Mouse (Mus musculus): ENCODE measurements at regions not wholly inside any gene's neighbourhood (a gene's known extent, or its start where the extent isn't known, plus 50 kb on each side); places are given as distances from the start of the nearest gene placed in this dataset.
"Not testable (repeated sequence)": the region's sequence is repeated elsewhere in the genome, so short reads cannot be mapped to it uniquely, and the experiment has no call there.

DNA sequence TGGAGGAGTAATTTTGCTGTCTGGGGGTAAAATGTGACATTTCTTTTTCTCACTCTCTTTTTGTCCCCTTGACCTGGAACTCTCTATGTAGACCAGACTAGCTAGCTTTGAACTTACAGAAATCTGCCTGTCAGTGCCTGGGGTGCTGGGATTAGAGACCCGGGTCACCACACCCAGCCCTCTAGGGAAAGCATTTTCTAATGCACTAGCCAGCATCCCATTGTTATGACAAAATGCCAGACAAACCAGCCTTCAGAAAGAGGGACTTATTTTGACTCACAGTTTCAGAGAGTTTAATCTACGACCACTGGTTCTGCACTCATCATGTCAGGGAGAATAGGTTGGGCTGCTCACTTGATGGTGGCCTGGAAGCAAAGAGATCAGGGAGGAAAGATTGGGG is 240.4 kb downstream of the Enc1 start:
- no peak for DNase-seq

DNA sequence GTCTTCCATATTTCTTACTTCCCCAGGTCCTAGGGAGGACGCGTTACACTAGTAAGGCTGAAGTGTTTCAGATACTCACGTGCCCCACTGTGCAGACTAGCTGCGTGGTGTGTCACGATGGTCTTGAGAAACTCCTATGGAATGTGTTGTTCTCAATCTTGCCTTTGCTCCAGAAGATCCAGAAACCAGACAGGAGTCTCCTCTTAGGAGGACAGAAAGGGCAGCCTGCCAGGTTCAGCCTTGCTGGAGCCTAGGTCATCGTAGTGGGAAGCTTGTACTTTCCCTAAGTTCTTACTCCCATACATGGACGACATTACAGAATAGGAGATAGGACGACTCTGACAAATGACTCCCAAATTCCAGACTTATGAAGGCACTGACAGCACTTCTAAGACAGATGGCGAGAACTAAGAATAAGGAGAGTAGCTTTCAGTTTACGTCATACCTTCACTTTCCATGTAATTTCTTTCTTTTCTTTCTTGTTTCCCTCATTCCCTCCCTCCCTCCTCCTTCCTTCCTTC is 238.2 kb downstream of the Enc1 start:
- no peak for DNase-seq

DNA sequence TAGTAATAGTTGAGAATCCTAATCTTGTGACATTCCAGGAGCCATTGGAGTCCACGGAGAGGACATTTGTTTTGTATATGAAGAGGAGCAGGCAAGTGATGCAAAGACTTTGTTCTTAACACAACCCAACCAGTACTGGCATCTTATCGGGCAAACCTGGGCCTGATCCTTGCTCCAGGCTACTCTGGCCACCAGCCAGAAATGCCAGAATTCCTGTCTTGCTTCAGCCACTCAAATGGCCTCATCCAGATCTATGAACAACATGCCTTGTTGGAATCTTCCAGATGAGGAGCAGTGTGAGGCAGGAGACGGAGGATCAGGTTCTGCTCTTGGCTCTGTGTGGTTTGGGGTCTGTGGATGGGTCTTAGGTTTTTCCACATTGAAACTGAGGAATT is 233.1 kb downstream of the Enc1 start:
- no peak for DNase-seq

DNA sequence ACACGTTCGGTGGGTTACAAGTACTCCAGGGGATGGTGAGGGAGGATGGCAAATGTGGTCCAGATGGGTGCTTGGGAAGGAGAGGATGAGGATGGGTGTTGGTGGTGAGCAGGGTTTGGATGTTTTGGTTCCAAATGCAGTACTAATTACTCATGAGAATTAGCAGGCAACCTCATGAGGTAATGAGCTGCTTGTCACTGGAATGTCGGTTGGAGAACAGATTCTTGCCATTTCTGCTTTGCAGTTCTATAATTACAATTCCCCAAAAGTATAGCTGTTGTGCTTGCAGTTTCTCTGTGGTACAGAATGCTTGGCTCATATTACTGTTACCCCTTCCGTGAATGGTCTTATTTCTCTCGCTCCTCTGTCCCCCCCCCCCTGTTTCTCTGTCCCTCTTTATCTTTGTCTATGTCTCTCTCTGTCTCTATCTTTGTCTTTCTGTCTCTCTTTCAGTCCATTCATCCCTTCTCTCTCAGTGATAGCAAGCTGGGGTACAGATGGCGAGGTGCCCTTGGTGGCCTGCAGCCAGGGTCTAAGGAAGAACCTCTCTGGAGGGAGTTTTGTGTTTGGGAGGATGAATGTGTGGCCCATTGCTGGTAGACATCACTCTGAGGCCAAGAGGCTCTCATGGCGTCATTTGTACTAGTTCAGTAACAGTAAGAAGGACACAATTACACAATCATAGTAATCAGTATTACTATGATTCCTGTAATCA is 232.5 kb downstream of the Enc1 start:
- DNase-seq = no peak

DNA sequence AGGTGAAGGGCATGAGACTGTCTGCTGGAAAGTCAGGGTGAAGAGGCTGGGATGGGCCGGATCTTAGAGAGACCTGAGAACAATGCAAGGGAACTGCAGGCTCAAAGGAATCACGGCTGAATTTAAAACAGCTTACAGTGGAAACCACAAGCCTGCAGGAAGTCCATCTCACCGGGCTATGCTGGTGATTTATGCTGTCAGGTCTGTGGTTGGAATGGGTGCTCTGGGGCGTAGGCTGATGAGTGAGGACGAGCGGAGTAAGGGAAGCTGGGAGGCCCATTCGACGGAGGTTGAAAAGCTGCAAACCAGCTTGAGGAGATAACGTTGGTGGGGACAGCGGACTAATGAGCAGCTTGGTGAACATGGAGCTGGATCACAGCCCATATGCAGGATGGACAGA is 229.1 kb downstream of the Enc1 start:
- no peak for DNase-seq

DNA sequence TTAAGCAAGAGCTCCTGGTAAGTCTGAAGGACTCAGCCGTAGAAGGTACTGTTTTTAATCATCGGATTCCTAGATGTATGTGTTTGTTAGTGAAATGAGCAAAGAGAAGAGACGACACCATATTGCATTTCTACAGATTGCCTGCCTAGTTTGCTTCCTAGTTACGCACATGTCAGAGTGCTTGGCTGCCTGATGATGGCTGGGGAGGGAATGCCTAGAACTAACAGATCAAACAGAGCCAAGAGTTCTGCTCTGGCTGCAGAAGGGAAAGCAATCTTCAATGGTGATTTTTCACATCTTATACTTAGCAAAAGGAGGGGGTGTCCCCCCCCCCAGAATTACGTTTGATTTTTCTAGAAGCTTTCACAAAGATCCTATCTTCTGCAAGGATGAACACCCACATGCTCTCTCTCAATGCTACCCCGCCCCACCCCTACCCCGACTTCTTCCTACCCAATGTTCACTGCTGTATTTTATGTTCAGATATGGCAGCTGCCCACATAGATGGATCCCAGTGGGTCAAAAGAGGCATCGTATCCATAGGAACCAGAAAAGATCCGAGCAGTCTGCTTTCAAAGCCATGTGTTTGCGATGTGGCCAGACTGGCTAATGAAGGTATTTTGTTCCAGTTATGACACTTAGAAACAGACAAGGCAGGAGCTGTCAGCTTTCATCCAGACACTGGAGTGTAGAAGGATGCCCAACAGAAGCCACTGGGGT is 228.1 kb downstream of the Enc1 start:
- DNase-seq = no peak

DNA sequence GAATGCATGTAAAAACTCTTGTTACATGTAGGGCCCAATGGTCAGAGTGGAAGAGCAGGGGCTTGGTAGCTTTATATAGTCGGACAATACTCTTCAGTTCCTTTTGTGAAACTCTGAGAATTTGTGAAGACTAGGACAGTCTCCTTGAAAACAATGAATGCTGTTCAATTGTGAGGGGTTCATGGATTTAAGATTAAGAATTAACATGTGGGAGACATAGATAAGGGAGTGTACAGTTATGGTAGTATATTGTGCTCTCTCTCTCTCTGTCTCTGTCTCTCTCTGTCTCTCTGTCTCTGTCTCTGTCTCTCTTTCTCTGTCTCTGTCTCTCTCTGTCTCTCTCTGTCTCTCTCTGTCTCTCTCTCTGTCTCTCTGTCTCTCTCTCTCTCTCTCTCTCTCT is 225.7 kb downstream of the Enc1 start:
- not testable (repeated sequence) for DNase-seq

DNA sequence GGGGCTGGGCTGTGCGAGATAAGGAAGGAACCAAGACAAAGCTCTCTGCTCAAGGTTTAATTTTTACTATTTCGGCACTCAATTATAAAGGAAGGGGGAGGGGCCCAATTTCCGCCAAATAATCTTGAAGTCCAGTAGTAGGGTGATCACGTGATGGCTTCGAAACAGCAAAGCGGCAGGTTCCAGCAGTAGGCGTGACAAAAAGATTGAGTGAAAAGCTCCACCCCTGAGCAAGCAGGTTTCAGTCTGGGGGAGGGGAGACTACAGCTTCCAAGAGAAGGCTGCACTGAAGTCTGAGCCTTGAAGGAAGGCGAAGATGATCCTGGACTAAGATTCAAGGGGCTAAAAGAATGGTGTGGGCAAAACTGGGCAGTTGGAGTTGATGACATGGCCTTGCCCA is 222.9 kb downstream of the Enc1 start:
- no peak for DNase-seq

DNA sequence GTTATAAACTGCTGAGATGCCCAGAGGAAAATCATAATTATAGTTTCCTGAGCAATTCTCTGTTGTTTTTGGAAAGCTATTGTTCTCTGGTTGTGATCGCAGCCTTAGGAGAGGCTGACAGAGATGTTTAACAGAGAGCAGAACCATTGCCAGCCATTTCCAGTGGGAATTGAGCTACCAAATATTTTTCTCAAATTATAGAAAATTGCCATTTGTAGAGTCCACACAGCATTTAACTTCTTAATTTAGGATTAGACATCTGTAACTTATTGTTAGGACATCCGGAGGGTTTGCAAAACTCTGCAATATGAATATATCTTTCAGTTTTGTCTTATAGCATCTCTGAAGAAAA is 222.0 kb downstream of the Enc1 start:
- no peak for DNase-seq

DNA sequence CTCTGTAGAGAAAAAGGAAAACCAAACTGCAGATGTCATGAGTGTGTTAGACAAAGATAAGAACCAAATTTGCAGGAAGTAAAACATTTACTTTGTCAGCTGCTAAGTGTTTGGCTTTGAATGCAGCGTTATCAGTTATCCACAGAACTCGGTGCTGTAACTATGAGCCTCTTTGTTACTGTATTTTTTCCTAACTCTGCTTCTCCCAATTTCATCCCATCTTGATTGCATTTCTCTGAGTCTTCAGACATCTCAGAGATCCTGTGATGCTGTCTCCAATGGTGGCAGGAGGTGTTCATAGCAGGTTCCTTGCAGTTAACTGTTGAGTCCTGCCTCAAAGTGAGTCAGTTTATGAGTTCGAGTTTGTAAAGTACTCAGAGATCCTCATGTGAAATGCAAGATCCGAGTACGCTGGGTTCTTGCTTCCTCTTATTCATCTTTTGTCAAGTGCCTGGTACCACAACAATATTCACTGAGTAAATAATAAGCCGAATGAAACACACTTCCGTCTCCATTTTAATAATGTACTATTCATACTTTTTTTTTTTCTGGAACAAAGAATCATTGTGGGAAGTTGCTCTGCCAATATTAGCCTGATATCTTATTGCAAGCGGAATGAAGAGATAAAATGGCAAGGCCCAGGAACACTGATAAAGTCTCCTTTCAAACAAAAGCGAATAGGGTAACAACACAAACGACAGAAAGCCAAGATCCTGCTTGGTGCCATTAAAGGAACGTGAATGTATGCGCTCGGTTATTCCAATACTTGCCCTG is 221.4 kb downstream of the Enc1 start:
- no peak for DNase-seq

DNA sequence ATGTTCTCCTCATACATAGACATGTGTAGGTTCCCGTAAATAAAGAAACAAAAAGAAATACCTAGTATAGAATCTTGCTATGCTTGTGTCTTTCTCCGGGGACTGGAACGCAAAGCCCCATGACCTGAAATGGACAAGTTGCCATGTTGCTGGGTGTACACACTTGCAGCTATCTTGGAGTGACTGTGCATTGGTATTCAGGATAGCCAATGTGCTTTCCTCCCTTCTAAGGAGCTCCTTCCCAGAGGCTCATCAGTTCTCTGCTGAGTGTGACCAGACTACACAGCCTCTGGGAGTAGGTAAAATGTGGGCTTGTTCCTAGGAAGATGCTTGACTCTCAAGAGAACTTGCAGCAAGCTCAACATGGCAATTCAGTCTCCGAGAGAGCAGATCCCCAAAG is 220.3 kb downstream of the Enc1 start:
- DNase-seq = no peak

DNA sequence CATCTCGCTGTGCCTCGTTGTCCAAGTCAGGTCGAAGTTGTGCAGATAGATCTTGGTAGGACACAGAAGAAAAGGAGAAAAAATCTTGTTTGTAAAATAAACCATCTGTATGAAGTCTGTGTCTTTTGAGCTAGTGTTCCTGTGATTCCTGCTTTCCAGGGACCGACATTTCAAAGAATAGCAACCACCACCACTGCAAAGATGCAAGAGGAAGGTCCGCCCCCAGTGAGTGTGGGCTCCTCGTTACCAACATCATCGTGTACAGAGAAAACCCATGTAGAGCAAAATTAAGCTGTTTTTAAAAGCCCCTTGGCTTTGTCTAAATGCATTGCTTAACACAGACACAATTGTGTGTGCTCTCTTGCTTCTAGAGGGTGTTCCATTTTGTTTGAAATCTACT is 218.2 kb downstream of the Enc1 start:
- DNase-seq = no peak

DNA sequence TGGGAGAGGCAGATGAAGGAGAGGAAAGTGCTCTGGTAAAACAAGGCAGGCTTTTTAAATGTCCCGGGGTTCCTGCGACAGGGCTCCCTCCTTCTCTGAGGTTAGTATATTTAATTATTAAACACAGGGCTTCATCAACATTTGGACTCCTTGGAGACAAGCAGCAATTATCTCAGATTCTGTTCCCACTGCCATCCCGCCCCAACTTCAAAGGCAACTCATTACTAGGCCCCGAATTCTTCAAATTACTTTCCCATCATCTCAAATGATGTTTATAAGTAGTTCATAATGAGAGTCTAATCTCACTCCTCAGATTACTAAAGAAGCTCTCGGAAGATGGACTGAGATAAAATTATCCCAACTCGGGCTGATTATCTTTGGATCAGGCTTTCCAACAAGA is 215.1 kb downstream of the Enc1 start:
- no peak for DNase-seq

DNA sequence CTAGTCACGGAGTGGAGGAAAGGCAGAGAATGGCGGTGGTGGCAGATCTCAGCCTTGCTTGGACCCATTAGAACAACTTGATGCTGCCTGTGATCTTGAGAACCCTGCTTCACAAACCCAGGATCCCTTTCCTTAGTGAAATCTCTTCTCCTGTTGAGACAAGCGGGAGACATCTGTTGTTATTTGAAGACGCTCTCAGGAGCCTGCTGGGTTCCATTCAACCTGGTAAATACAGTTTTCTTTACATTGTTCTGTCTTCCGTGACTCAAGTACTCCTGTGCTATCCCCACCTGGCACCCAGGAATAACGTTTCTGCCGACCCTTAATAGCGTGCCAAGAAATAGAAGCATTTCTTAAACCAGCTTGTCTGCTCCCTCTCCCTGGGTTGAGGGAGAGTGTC is 213.8 kb downstream of the Enc1 start:
- no peak for DNase-seq

DNA sequence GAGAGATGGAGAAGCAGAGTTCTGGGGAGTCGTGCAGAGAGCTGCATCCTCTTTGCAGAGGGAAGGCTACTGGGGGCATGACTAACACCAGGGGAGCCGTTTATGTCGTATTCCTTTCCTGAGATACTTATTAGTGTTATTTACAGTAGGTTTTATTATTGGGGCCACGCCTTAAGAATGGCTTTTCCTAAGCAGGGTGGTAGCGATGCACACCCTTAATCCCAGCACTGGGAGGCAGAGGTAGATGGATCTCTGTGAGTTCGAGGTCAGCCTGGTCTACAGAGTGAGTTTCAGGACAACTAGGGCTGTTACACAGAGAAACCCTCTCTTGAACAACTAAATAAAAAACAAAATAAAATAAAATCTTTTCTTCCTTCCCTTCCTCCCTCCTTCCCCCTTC is 212.6 kb downstream of the Enc1 start:
- no peak for DNase-seq

DNA sequence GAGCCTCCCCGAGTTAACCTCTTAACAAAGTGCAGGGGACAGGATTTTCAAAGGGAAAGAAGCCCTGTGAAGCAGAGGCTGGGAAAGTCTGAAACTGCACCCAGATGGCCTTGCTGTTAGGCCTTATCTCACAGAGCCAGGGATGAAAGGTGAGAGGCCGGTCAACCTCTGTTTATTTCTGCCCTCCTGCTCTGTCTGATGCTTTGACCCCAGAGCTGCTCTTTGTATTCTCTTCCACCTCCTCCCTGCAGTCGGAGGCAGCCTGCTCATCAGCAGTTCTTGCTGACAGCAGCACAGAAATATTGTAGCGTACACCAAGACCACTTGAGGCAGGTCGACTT is 212.2 kb downstream of the Enc1 start:
- DNase-seq = no peak

DNA sequence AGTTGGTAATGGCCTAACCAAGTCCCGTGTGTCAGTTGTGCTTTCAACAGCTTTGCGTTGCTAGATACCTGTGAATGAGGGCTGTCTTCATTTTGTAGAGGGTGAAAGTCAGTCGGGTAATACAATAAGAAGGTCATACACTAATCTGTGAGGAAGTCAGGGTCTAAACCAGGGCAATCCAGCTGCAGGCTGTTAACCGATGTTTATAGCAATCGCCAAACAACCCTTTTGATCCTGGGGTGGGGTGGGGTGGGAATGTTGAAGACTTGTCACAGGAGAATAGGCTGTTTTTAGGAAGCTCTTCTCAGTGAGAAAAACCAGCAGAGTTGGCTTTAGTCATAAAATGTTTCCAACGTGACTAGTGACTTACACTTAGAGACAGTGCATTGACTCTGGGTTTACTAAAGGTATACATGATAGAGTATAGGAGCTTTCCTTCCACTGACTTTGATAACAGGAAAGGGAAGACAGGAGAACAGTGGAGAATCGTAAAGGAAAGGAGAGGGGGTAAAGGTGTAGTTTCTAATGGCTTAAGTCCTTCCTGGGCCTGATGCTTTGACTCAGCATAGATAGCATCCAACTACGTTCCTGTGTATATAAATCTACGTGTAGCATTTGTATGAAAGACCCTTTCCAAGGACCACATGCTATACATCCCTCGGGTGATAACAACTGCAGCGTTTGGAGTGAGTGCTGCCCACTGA is 211.6 kb downstream of the Enc1 start:
- DNase-seq = no peak

DNA sequence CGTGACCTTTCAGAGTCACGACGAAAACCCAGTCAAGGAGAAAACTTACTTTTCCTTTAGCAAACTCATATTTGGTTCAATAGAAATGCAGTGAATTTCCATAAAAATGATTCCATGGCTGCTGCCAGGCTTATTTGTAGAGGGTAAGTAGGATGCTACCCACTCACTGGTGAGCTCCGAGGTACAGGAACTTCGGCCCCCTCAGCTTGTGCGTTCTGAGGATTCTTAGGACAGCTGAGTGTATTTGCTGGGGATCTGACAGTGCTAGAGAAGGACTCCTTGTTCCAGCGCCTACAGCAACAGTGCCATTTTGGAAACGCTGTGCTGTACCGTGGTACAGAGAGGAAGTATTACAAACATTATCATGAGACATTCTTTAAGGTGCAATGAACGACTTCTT is 210.4 kb downstream of the Enc1 start:
- no peak for DNase-seq

DNA sequence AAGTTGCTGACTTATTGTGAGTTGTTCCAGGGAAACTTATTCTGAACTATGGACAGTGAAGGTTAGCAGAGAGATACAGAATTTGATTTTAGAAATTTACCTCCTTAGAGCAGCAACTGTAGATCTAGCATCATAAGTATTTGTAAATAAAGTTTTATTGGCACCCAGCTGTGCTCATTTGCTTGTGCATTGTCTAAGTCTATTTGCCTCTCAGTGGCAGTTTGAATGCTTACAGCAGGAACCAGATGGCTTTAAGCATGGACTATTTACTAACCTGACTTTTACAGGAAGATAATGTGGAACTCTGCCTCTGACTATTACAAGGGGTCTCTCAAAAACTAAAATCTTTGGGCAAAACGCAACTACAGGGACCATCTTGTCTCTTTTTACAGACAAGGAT is 207.2 kb downstream of the Enc1 start:
- DNase-seq = no peak

DNA sequence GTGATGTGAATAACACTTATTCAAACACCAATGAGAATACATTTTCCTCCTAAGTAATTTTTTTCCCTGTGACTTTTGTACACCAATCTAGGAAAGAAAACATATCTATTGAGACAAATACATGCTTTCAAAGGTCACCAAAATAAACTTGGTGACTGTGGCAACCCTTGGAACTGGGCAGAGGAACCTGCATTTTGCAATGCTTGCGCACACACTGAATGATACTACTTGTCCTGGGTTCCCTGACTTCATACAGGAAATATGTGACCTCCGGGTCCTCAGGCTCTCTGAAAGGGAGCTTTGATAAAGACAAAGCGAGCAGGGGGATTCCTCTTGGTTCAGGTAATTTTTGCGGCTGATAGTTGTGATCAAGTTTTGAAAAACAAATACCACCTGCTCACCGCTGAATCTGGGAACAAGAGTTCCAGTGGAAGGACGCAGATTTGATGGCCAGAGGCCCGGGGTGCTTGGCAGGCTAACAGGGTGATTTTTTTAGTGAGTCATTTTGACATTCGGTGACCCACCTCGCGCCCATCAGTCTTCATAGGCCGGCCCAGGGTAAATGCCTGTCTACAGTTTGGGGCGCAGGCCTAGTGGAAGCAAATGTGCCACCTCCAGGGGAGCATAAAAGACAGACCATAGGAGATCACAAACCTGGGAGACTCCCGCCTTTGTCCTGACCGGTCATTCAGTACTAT is 203.0 kb downstream of the Enc1 start:
- DNase-seq = no peak

DNA sequence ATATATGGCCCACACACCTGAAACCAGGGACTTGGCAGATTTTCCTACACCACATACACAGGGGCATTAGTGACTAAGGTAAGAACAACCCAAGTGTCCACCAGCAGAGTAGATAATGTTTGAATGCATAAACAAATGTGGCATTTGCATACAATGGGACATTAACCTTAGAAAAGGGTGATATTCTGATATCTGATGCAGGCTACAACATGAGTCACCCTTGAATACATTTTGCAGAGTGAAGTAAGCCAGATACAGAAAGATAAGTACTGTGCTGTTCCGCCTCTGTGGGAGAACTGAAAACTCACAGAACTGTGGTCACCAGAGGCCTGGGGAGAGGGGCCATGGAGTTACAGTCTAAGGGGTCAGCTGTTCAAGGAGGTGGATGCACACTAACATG is 201.9 kb downstream of the Enc1 start:
- no peak for DNase-seq

DNA sequence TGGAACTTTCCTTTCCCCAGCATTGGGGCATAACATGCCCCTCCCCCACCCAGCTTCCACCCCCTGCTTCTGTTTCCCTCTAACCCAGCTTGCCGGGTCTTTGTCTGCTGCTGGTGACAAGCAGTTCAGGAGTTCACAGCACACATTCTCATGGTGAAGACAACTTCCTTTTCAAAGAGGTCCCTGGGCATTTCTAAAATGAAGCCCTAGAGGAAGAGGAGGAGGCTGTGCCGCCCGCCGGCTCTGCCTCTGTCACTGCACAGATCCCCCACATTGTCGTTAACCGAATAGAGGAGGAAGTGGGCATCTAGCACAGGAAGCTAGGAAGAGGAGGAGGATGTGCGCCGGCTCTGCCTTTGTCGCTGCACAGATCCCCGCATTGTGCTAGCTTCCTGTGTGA is 201.4 kb downstream of the Enc1 start:
- DNase-seq = peak; percentile 83

DNA sequence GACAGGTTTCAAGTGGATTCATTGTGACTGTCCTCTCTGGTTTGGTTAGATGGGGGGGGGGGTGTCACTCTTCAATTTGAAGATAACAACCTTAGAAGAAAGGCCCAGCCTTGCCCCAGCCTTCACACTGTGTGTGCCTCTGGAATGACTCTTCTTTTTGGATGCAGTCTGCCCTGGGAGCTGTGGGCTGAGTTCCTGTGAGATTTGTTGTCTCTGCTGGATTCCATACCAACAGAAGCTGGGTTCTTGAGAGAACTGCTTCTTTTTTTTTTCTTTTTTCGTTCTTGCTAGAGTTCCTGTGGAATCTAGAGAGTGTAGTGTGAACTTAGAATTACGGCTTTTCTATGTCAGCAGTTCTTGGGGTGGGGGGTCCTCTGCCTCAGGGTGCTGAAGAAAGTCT is 200.9 kb downstream of the Enc1 start:
- DNase-seq = no peak

Data from thymus, postnatal 14 days (tissue).